Mouse (Mus musculus): ENCODE measurements around the gene Vwf.

GRCm38 (mm10) chr6:125538469-125538868, 8.1 kb upstream of the Vwf start:
- TF ChIP-seq CTCF (IDR thresholded peaks at IDR 0.05; ENCODE audit: low read depth, low read length) = no peak
- TF ChIP-seq EP300 (IDR thresholded peaks at IDR 0.05; ENCODE audit: insufficient read depth, low read depth, low read length) = no peak
- TF ChIP-seq POLR2A (IDR thresholded peaks at IDR 0.05; ENCODE audit: insufficient read depth, low read length) = no peak

All from ES-Bruce4 (cell line).